Mouse (Mus musculus) ES-E14 (cell line): ENCODE data around the gene Mdga1. TPM values are rescaled to one million over a fixed set of nuclear protein-coding genes. Genes with fewer than 3 reads are reported as not detected.

Experiments used
- DNase-seq: peaks from one replicate; pipeline ENCODE4 v3.0.0-alpha.2; 2013; ENCODE audit warnings: low read depth, low spot score
- H3K27ac ChIP-seq: 2 replicates; pipeline ENCODE4 v1.5.1; 2012; ENCODE audit warnings: low read depth, mild to moderate bottlenecking, low read length, moderate library complexity, mixed read lengths; ENCODE audit not compliant: poor library complexity, insufficient read depth, severe bottlenecking
- H3K36me3 ChIP-seq: 2 replicates; pipeline ENCODE4 v1.6.1; 2012; ENCODE audit warnings: mild to moderate bottlenecking, low read length, moderate library complexity, mixed read lengths; ENCODE audit not compliant: control insufficient read depth, poor library complexity, insufficient read depth, severe bottlenecking
- H3K4me1 ChIP-seq, 2 experiments: fragments of 150-350 bp in 1 of 2; sonication (generic) in 1 of 2; 2 replicates each; pipeline ENCODE4 v1.6.1; 2012; ENCODE audit warnings: low read length in 2 of 2, mild to moderate bottlenecking in 1 of 2, mixed read lengths in 1 of 2; ENCODE audit not compliant: control insufficient read depth in 2 of 2, insufficient read depth in 2 of 2, poor library complexity in 1 of 2
- H3K4me3 ChIP-seq, 2 experiments: fragments of 150-350 bp in 1 of 2; sonication (generic) in 1 of 2; 2 replicates each; pipeline ENCODE4 v1.5.1; 2012; ENCODE audit warnings: low read length in 2 of 2, low read depth in 1 of 2, mild to moderate bottlenecking in 1 of 2, mixed read lengths in 1 of 2; ENCODE audit not compliant: insufficient read depth in 1 of 2, poor library complexity in 1 of 2, severe bottlenecking in 1 of 2
- H3K9ac ChIP-seq: 2 replicates; pipeline ENCODE4 v1.6.1; 2012; ENCODE audit warnings: low read depth, mild to moderate bottlenecking, low read length, mixed read lengths; ENCODE audit not compliant: poor library complexity, insufficient read depth, severe bottlenecking
- H3K9me3 ChIP-seq: fragments of 150-350 bp; sonication (generic); 2 replicates; pipeline ENCODE4 v1.6.1; 2012; ENCODE audit warnings: low read depth, mild to moderate bottlenecking, low read length; ENCODE audit not compliant: control insufficient read depth, insufficient read depth
- CHD2 ChIP-seq: IDR thresholded peaks from 2 replicates; pipeline ENCODE4 v1.6.1; 2014; ENCODE audit warnings: mild to moderate bottlenecking, low read depth, low read length, inconsistent platforms
- HCFC1 ChIP-seq: IDR thresholded peaks from 2 replicates; pipeline ENCODE4 v1.6.1; 2012; ENCODE audit warnings: low read length, inconsistent platforms, borderline replicate concordance; ENCODE audit not compliant: insufficient read depth
- MAFK ChIP-seq: IDR thresholded peaks from 2 replicates; pipeline ENCODE4 v1.6.1; 2014; ENCODE audit warnings: mild to moderate bottlenecking, low read depth, low read length, inconsistent platforms; ENCODE audit not compliant: insufficient read depth
- ZC3H11A ChIP-seq: IDR thresholded peaks from 2 replicates; pipeline ENCODE4 v1.6.1; 2012; ENCODE audit warnings: low read depth, mild to moderate bottlenecking, inconsistent platforms, low read length, borderline replicate concordance
- ZNF384 ChIP-seq: IDR thresholded peaks from 2 replicates; pipeline ENCODE4 v1.6.1; 2012; ENCODE audit warnings: low read depth, low read length, inconsistent platforms
- in situ Hi-C, 2 experiments: fragments of 600-800 bp; cut with MboI; formaldehyde crosslinking; loops; one replicate each; pipeline ENCODE4 v1.15.1; 2025; ENCODE audit warnings: low sequenced_read_pairs in 2 of 2, inconsistent platforms in 1 of 2; ENCODE audit not compliant: unreplicated experiment in 2 of 2
- total RNA-seq: library from RNA; depleted of rRNA; stranded (reverse); fragments of 300-350 nt; gene quantifications from 2 replicates; pipeline ENCODE4 v1.2.3, GENCODE M21; 2012

Gene Mdga1
- total RNA-seq, 1 experiment: 7.1 TPM

DNA sequence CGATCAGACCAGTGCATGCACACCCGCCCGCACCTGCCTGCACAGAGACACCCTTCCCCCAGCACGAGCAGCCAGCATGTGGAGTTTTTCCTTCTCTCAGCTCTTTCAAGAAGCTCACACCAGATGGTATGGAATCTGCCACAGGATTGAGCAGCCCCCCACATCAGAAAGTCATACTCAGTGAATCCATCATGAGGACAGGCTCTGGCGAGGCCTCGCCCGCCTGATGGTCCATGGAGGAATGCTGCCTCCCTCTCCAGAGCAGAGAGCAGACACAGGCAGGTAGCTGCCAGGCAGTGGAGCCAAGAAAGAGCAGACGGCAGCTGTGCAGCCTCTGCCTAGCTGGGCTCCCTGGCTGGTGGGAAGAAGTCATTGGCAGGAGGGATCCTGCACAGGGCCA is 23.6 kb upstream of the Mdga1 start:
- Histone ChIP-seq H3K36me3 (no peaks in the 10 kb centered on the region), H3K4me3 (peak overlapping the region in 1 of 2 experiments; percentile 18; a peak in 1 of 4 replicates), H3K27ac (no peak overlapping the region), H3K4me1 (peaks cover 2 to 8% of the 10 kb centered on the region in 2 experiments; a peak in 1 of 4 replicates), H3K9me3 (no peaks in the 10 kb centered on the region), H3K9ac (peak overlapping the region; percentile 38; the same call in 1 of the 2 replicates)
- in situ Hi-C loops: no loop called here
- TF ChIP-seq HCFC1 (no peak), ZC3H11A (no peak), ZNF384 (no peak)
- DNase-seq: no peak

DNA sequence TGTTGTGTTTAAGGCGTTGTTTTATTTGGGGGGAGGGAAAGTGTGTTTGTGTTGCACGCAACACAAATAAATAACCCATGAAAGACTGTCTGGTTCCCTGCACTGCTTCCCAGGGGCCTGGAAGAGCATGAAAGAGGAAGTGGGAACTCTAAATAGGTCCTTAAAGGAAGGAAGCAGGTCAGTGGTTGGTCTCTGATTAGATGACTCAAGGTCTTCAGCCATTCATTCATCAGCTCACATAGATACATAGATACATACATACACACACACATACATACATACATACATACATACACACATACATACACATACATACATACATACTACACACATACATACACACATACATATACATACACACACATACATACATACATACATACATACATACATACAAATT is 21.0 kb upstream of the Mdga1 start:
- no peak for TF ChIP-seq MAFK
- TF ChIP-seq ZNF384: no peak
- TF ChIP-seq ZC3H11A: no peak
- TF ChIP-seq HCFC1: no peak
- no peak for TF ChIP-seq CHD2
- DNase-seq: no peak
- H3K27ac ChIP-seq: no peak overlapping the region

DNA sequence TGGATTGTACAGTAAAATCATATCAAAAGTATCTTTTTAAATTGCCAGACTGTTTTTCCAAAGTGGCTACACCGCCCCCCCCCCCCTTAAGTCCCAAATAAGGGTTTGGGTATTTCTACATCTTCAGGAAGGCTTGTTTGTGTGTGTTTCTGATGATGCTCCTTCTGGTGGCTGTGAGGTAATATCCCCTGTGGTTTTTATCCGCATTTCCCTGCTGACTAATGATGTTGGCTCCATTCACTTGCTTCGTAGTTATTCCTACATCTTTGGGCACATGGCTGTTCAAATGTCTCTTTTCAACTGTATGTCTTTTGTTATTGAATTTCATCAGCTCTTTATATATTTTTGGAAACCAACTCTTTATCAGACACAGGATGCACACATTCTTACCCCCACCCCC is 20.2 kb upstream of the Mdga1 start:
- Histone ChIP-seq H3K4me3 (no peak overlapping the region), H3K36me3 (no peaks in the 10 kb centered on the region), H3K27ac (no peak overlapping the region), H3K4me1 (peaks cover 0 to 8% of the 10 kb centered on the region in 2 experiments; a peak in 1 of 4 replicates), H3K9me3 (no peaks in the 10 kb centered on the region), H3K9ac (no peak overlapping the region)
- in situ Hi-C loops: no loop called here
- TF ChIP-seq ZC3H11A: no peak
- no peak for TF ChIP-seq HCFC1
- no peak for TF ChIP-seq ZNF384
- TF ChIP-seq CHD2: no peak
- TF ChIP-seq MAFK: no peak
- DNase-seq: no peak

More for the DNA sequence above, 21.0 kb upstream of the Mdga1 start:
- Histone ChIP-seq H3K4me1 (peaks cover 2 to 8% of the 10 kb centered on the region in 2 experiments; a peak in 1 of 4 replicates), H3K36me3 (no peaks in the 10 kb centered on the region), H3K9ac (no peak overlapping the region), H3K9me3 (no peaks in the 10 kb centered on the region), H3K4me3 (no peak overlapping the region)
- in situ Hi-C loops: no loop called here

DNA sequence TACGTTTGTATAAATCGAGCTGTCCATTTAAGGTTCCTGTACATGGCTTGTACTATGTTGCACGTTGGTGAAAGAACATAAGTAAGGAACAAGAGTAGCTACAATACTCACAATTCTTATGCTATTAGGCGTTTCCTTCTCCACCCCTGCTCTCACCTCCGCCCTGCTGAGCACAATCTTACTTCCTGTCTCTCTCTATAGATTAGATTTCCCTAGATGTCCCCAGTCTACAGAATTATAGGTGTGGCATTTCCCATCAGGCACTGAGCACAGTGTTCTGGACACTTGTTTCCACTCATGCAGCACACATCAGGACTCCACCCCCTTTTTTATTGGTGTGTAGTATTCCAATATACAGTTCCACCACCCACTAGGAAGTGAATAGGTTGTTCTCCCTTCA is 19.8 kb upstream of the Mdga1 start:
- DNase-seq: no peak
- H3K9me3 ChIP-seq: no peaks in the 10 kb centered on the region
- in situ Hi-C loops: no loop called here
- no peak for TF ChIP-seq ZC3H11A
- H3K27ac ChIP-seq: no peak overlapping the region
- no peaks in the 10 kb centered on the region for H3K36me3 ChIP-seq
- H3K9ac ChIP-seq: no peak overlapping the region
- H3K4me3 ChIP-seq: no peak overlapping the region
- H3K4me1 ChIP-seq: peaks cover 0 to 8% of the 10 kb centered on the region in 2 experiments; a peak in 1 of 4 replicates

DNA sequence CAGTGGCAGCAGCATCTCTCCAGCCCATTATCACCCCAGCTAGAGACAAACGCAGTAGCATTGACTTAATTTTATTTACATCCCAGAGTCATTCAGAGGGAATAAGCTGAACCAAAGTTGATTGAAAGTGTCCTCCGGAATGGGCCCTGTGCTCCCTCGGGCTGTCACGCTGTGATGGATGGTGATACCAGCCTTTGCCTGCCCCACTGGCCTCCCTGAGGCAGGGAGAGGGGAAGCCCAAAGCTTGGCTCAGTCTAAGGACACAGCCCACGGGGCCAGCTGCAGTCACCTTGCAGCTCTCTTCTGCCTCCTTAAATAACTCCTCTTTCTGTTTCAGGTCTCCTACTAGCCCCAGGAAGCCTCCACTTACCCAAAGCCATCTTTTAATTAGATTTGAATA is 18.3 kb upstream of the Mdga1 start:
- Histone ChIP-seq H3K4me3 (no peak overlapping the region), H3K9ac (no peak overlapping the region), H3K27ac (no peak overlapping the region), H3K36me3 (no peaks in the 10 kb centered on the region), H3K4me1 (peaks cover 0 to 3% of the 10 kb centered on the region in 2 experiments; a peak in 1 of 4 replicates), H3K9me3 (no peaks in the 10 kb centered on the region)
- TF ChIP-seq MAFK (no peak), ZNF384 (no peak), ZC3H11A (no peak), CHD2 (no peak), HCFC1 (no peak)
- in situ Hi-C loops: no loop called here
- no peak for DNase-seq
